Mouse (Mus musculus) neural tube, embryonic 13.5 days (tissue): ENCODE data around the gene Gm3448. TPM values are rescaled to one million over a fixed set of nuclear protein-coding genes. Genes with fewer than 3 reads are reported as not detected.
"Not testable (repeated sequence)": the region's sequence is repeated elsewhere in the genome, so short reads cannot be mapped to it uniquely, and the experiment has no call there.

Source experiments
- ATAC-seq: fragments of 200-750 bp; cut with Nextera tagmentation; 2 replicates; pipeline ENCODE4 v1.8.0; 2017; ENCODE audit warnings: low read depth, mild to moderate bottlenecking, moderate TSS enrichment, moderate library complexity
- H3K27ac ChIP-seq: fragments of 300-500 bp; sonication (generic); replicated peaks from 2 replicates; pipeline ENCODE4 v1.5.1; 2015; ENCODE audit warnings: moderate library complexity, mild to moderate bottlenecking, inconsistent platforms
- H3K27me3 ChIP-seq: fragments of 300-500 bp; sonication (generic); 2 replicates; pipeline ENCODE4 v1.6.1; 2015; ENCODE audit warnings: mild to moderate bottlenecking, inconsistent platforms
- H3K36me3 ChIP-seq: fragments of 300-500 bp; sonication (generic); 2 replicates; pipeline ENCODE4 v1.6.1; 2015; ENCODE audit warnings: mild to moderate bottlenecking, inconsistent platforms
- H3K4me1 ChIP-seq: fragments of 300-500 bp; sonication (generic); replicated peaks from 2 replicates; pipeline ENCODE4 v1.6.1; 2015; ENCODE audit warnings: inconsistent platforms
- H3K4me2 ChIP-seq: fragments of 300-500 bp; sonication (generic); 2 replicates; pipeline ENCODE4 v1.6.1; 2015; ENCODE audit warnings: inconsistent platforms, mild to moderate bottlenecking, moderate library complexity
- H3K4me3 ChIP-seq: fragments of 300-500 bp; sonication (generic); 2 replicates; pipeline ENCODE4 v1.5.1; 2015; ENCODE audit warnings: mild to moderate bottlenecking, inconsistent platforms
- H3K9ac ChIP-seq: fragments of 300-500 bp; sonication (generic); 2 replicates; pipeline ENCODE4 v1.6.1; 2015; ENCODE audit warnings: moderate library complexity, mild to moderate bottlenecking, inconsistent platforms
- H3K9me3 ChIP-seq: fragments of 300-500 bp; sonication (generic); 2 replicates; pipeline ENCODE4 v1.6.1; 2016; ENCODE audit warnings: inconsistent platforms
- WGBS: fragments of 180-500 bp; shearing (Covaris S2); methylation state at CpG from one replicate; pipeline ENCODE4 v1.1.7; 2015; 5-methylcytosine and 5-hydroxymethylcytosine counted together
- polyA plus RNA-seq: library from polyadenylated mRNA; unstranded; fragments of >200 nt; fragmentation: Nextera tagmentation; extraction: Ambion mirVana; gene quantifications from 2 replicates; pipeline ENCODE4 v1.2.1, GENCODE M21; 2015

The Gm3448 gene
- polyA plus RNA-seq, 1 experiment from 2014 or later = 3.4 TPM

- ATAC-seq, H3K27ac ChIP-seq, H3K36me3 ChIP-seq, H3K4me1 ChIP-seq, H3K27me3 ChIP-seq, H3K9me3 ChIP-seq, H3K9ac ChIP-seq: not testable (repeated sequence)
- H3K4me2 ChIP-seq = peak overlapping the region; percentile 41
- WGBS = 2% methylated on average over 4 of the region's 7 CpGs
- H3K4me3 ChIP-seq = peak overlapping the region; percentile 20; the same call in 1 of the 2 replicates
Measured at GRCm38 (mm10) chr17:14977718-14978361, 63.5 kb downstream of the Gm3448 start.

- not testable (repeated sequence) for H3K4me1 ChIP-seq, ATAC-seq, H3K27me3 ChIP-seq, H3K9ac ChIP-seq, H3K36me3 ChIP-seq, H3K9me3 ChIP-seq, H3K4me3 ChIP-seq, H3K27ac ChIP-seq, H3K4me2 ChIP-seq
- no CpG with 5 or more reads among the region's 6 CpGs for WGBS
Measured at GRCm38 (mm10) chr17:14968373-14968913, 72.9 kb downstream of the Gm3448 start.

- H3K9me3 ChIP-seq, H3K27ac ChIP-seq, H3K36me3 ChIP-seq, H3K4me3 ChIP-seq, H3K27me3 ChIP-seq, H3K9ac ChIP-seq, H3K4me2 ChIP-seq: not testable (repeated sequence)
- ATAC-seq = peak; percentile 93
- H3K4me1 ChIP-seq = peaks cover 14% of the 10 kb centered on the region
- WGBS = no CpG with 5 or more reads among the region's 44 CpGs
Measured at GRCm38 (mm10) chr17:14961557-14962154, 79.7 kb downstream of the Gm3448 start.

- Histone ChIP-seq H3K4me1 (peaks cover 14% of the 10 kb centered on the region), H3K9ac (peak within 1 kb of the TSS; percentile 79), H3K4me2 (peak within 1 kb of the TSS; percentile 96), H3K4me3 (peak within 1 kb of the TSS; percentile 71), H3K27ac (peak within 1 kb of the TSS; percentile 74; the same call in 1 of the 2 replicates)
- not testable (repeated sequence) for H3K36me3 ChIP-seq, H3K9me3 ChIP-seq, H3K27me3 ChIP-seq
- WGBS = under 1% methylated on average over 19 of the region's 100 CpGs
- peak; percentile 83 for ATAC-seq
Measured at GRCm38 (mm10) chr17:14960951-14961556, 80.3 kb downstream of the Gm3448 start, which contains the start of gene Phf10. Gene Phf10 (minus strand): TSS chr17:14961273.

GRCm38 (mm10) chr17:14960520-14960919 is 80.8 kb downstream of the Gm3448 start:
- H3K4me1 ChIP-seq = peaks cover 14% of the 10 kb centered on the region
- no peaks in the 10 kb centered on the region for H3K9me3 ChIP-seq
- H3K4me3 ChIP-seq = peak overlapping the region; percentile 71
- H3K4me2 ChIP-seq = peak overlapping the region; percentile 96
- no peaks in the 10 kb centered on the region for H3K27me3 ChIP-seq
- ATAC-seq = peak; percentile 3; the same call in 1 of the 2 replicates
- WGBS = under 1% methylated on average over 23 of the region's 23 CpGs
- H3K27ac ChIP-seq = no peak overlapping the region
- H3K36me3 ChIP-seq = 0 out of 2 replicates have a peak, but pooled peaks cover 6% of the 10 kb centered on the region
- peak overlapping the region; percentile 79 for H3K9ac ChIP-seq

GRCm38 (mm10) chr17:14959979-14960378 is 81.4 kb downstream of the Gm3448 start:
- Histone ChIP-seq H3K4me2 (peak overlapping the region; percentile 96), H3K27me3 (no peaks in the 10 kb centered on the region), H3K36me3 (0 out of 2 replicates have a peak, but pooled peaks cover 6% of the 10 kb centered on the region), H3K4me3 (peak overlapping the region; percentile 27), H3K9ac (peak overlapping the region; percentile 64), H3K9me3 (no peaks in the 10 kb centered on the region), H3K27ac (no peak overlapping the region), H3K4me1 (peaks cover 14% of the 10 kb centered on the region)
- no peak for ATAC-seq
- 25% methylated on average over 3 of the region's 3 CpGs for WGBS

- 94% methylated on average over 5 of the region's 5 CpGs for WGBS
- no peaks in the 10 kb centered on the region for H3K9me3 ChIP-seq
- no peak overlapping the region for H3K9ac ChIP-seq
- H3K36me3 ChIP-seq = peaks cover 14% of the 10 kb centered on the region
- ATAC-seq = no peak
- no peak overlapping the region for H3K27ac ChIP-seq
- no peak overlapping the region for H3K4me2 ChIP-seq
- H3K4me1 ChIP-seq = peaks cover 14% of the 10 kb centered on the region
- H3K4me3 ChIP-seq = no peak overlapping the region
- no peaks in the 10 kb centered on the region for H3K27me3 ChIP-seq
Measured at GRCm38 (mm10) chr17:14958686-14959327, 82.5 kb downstream of the Gm3448 start.

GRCm38 (mm10) chr17:14953452-14953851 is 87.9 kb downstream of the Gm3448 start:
- H3K36me3 ChIP-seq = peaks cover 56% of the 10 kb centered on the region
- no peak overlapping the region for H3K4me2 ChIP-seq
- ATAC-seq = no peak

GRCm38 (mm10) chr17:14949161-14949827 is 92.0 kb downstream of the Gm3448 start:
- Histone ChIP-seq H3K4me3 (no peak overlapping the region), H3K9ac (no peak overlapping the region), H3K4me1 (peaks cover 12% of the 10 kb centered on the region), H3K27ac (no peak overlapping the region), H3K4me2 (no peak overlapping the region), H3K27me3 (no peaks in the 10 kb centered on the region), H3K36me3 (peaks cover 67% of the 10 kb centered on the region), H3K9me3 (no peaks in the 10 kb centered on the region)
- ATAC-seq = no peak
- 90% methylated on average over 7 of the region's 7 CpGs for WGBS

More at GRCm38 (mm10) chr17:14953452-14953851, 87.9 kb downstream of the Gm3448 start:
- 89% methylated on average over 8 of the region's 8 CpGs for whole genome bisulfite sequencing
- Histone ChIP-seq H3K27me3 (no peaks in the 10 kb centered on the region), H3K9ac (no peak overlapping the region), H3K27ac (no peak overlapping the region), H3K4me3 (no peak overlapping the region), H3K9me3 (no peaks in the 10 kb centered on the region), H3K4me1 (no peaks in the 10 kb centered on the region)
